Mouse (Mus musculus) megakaryocyte, embryonic 14.5 days (primary cell): Measurements from ENCODE around the gene Trip12.

Experiments used
- FLI1 ChIP-seq: IDR thresholded peaks from 2 replicates; pipeline ENCODE4 v1.6.1; 2012; ENCODE audit warnings: low read length, inconsistent platforms, mixed read lengths
- GATA1 ChIP-seq: IDR thresholded peaks from 3 replicates; pipeline ENCODE4 v1.6.1; 2012; ENCODE audit warnings: mixed read lengths, low read length, inconsistent platforms, borderline replicate concordance

- TF ChIP-seq GATA1 (no peak), FLI1 (no peak)
Measured at GRCm38 (mm10) chr1:84882937-84883336, 42.6 kb upstream of the Trip12 start.
